Mouse (Mus musculus) frontal cortex, adult 2 months (tissue): ENCODE data around the gene Serpine2. TPM values are rescaled to one million over a fixed set of nuclear protein-coding genes. Genes with fewer than 3 reads are reported as not detected.

Source experiments
- DNase-seq, 2 experiments: peaks; one replicate each; pipeline ENCODE4 v3.0.0; 2022; ENCODE audit warnings: low spot score in 1 of 2; ENCODE audit errors: extremely low spot score in 1 of 2
- polyA plus RNA-seq: library from polyadenylated mRNA; depleted of rRNA; stranded (reverse); fragments of >200 nt; gene quantifications from 2 replicates; pipeline ENCODE4 v1.2.3, GENCODE M21; 2012

Serpine2 gene
- polyA plus RNA-seq, 1 experiment, result 207 TPM

DNA sequence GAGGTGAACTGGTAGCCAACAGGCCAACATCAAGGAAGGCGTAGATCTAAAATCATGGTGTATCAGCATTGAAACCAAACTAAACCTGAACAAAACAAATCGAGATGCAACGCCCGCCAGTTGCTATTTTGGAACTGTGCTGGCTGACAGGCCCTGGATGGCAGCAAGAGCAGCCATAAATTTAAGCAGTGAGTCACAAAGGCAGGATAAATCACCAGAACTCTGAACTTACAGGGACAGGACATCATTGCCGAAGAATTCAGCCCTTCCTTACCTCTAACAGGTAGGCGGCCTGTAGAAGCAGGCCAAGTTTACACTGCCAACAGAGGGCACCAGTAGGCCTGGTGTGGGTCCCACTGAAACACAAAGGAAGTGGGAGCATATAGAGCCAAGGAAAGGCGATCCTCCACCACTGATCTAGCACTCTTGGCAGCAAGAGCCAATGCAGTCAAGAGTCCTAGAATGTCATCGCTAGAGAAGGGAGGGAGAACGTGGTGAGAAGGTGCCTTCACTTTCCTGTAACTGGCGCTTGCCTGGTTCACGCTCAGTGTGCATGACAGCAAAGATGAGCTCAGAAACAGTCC is 41.6 kb downstream of the Serpine2 start:
- DNase-seq, result peak in 1 of 2 experiments; percentile 24

DNA sequence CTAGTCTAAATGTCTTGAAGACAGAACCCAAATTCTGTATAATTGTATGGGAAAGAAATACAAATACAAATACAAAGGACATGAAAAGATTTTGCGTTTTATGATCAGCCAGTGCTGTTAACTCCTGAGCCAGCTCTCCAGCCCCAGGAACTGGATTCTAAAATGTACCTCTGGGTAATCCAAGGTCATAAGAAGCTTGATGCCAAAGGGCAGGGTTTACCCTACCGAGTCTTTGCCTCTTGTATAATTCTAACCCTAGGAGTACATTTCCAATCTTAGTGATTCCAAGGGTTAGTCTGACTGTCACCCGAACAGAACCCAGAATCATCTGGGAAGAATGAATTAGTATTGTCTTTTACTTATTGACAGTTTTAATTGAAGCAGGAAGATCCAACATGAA is 45.5 kb downstream of the Serpine2 start:
- DNase-seq, result no peak

DNA sequence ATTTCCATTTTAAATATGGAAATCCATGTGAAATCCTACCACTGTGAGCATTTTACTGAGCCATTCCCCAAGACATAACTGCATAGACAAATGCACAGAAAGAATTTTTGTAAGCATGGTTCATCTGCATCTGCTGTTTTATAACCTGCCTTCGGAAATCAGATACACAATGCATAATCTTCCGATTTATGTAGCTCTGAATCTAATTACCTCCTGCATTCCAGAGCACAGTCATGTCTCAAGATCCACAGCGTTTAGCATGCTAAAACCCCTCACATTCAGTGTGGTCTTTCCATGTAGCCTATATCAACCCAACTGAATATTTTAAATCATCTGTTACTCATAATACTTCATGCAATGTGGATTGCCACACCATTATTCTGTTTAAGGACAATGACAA is 51.5 kb downstream of the Serpine2 start:
- no peak for DNase-seq

DNA sequence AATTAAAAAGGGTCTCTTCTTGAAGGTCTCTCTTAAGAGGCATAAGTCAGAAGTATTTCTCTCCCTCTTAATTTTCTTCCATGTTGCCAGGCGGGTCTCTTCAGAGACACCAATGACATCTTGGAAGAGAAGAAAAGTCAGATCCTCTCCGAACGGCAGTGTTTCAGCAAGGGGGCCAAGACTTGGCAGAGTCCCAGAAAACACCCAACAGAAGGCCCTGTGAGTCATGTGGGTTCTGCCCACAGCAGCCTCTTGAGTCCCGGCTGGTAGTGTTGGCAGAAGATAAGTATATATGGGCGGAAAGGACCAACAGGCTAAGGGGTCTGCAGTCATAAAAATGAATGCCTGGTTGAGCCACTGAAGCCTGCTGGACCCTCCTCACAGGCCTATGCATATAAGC is 54.1 kb downstream of the Serpine2 start:
- DNase-seq, result peak in 1 of 2 experiments; percentile 24

DNA sequence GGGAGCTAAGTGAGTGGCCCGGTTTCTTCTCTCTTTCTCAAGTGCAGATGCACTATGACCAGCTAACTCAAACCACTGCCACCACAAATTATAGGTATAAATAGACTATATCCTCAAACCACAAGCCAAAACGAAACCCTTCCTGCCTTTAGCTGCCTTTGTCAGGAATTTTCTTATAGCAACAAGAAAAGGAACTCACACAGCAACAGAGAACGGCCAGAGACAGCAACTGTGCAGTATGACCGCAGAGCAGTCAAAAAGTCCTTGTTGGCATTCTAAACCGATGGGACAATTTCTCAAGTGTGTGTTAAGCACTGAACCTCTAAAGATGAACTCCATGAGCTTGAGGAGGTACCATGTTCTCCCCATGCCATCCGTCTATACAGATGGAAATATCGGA is 57.4 kb downstream of the Serpine2 start:
- DNase-seq, result no peak

DNA sequence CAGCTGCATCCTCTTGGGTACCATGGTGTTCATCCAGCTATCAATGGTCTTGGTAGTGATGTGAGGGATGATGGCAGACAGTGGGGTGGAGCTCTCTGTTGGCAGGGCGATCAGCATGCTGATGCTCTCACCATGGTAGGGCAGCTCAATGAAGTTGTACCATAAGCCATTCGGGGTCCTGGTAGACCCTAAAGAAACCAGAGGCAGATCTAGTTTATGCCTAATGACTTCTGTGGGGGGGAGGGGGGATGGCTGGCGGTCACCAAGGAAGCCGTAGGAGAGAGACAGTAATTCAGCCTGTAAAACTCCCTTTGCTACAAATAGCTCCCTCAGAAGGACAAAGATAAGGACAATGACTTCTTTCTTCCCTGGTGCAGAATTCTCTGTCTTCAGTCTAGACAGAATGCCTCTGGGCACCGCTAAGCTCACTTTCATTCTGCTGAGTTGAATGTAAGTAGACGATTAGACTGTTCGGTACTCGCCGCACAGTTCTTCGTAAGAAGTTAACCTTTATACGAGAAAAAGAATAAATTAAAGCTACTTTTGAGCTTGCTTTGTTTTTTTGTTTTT is 58.0 kb downstream of the Serpine2 start:
- DNase-seq, result no peak

DNA sequence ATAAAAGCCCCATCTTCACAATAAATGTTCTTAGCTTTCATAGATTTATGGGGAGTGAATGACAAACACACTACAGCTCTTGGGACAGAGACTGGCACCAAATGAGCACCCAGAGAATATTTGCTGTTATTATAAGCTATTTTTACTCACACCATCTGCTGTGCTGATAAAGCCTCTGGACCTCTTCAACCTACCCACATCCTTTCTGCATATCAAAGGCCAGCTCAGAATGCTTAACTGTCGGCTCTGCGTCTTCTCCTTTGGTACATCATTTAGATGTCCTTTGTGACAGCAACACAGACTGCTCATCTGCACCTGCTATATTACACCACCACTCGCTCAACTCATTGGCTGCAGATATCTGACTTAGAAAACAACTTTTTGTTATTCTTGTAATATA is 63.9 kb downstream of the Serpine2 start:
- no peak for DNase-seq

DNA sequence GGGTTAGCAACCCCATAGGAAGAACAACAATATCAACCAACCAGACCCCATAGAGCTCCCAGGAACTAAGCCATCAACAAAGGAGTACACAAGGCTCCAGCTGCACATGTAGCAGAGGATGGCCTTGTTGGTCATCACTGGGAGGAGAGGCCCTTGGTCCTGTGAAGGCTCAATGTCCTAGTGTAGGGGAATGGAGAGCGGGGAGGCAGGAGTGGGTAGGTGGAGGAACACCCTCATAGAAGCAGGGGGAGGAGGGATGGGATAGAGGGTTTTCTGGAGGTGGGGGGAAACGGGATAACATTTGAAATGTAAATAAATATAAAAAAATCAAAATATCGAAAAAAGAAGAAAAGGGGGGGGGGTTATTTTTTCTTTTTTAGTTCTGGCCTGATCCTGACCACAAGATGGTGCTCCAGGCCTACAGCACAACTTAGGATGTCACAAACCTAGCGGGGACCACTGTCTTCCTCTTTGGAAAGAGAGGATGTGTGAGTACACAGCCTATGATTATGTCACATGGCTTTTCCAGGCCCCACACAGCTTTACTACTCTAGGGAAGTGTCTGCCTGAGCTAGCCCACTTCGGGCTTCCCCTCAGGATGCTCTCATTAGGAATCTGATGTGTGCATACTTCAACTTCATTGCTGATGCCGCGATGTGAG is 74.6 kb downstream of the Serpine2 start:
- DNase-seq, result peak in 1 of 2 experiments; percentile 57

DNA sequence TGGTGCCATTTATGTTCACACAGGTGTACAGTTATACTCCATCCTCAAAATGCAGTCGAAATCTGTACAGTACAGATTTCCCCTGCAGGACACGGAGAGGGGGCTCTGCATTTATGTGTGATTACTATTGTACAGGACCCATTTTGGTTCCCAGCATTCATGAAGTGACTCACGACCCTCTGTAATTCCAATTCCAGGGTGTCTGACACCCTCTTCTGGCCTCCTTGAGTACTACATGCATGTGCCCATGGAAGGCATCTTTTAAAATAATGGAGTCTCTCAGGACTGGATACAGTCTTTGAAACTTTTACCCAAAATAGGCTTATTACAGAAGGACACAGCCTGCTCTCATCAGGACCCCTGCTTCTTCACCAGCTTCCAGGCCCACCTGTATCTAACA is 78.5 kb downstream of the Serpine2 start:
- DNase-seq, result no peak

DNA sequence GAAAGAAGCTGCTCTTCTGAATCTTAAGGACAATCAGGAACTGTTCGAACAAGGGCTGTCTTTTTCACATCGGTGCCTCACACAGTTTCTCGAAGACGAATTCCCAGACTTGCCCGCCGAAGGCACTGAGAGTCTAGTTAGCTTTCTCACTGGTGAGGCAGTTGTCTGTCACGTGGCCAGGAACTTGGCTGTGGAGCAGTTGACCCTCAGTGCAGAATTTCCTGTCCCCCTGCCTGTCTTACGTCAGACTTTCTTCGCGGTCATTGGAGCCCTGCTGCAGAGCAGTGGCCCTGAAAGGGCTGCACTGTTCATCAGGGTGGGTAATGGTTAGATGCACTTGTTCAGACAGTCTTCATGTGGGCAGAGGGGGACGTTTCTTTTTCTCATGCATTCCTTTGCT is 83.0 kb downstream of the Serpine2 start:
- DNase-seq, result no peak

DNA sequence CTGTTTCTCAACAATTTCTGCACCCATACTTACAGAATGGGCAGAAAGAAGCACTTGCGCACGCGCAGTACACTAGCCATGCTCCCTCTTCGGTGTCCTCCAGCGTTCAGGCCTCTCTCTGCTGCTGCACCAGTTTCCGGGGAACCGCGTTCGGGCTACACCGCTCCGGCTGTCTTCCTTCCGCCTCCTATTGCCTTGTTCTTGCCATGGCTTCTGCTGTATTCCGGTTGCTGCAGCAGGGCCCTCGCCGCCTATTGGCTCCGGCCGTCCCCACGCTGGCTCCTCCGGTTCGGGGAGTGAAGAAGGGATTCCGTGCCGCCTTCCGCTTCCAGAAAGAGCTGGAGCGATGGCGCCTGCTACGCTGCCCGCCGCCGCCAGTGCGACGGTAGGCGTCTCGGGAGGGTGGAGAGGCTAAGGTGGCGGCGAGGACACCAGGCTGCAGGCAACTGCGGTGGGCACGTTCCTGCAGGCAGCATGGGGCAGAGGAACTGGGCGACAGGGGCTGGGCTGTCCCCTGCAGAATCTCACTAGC is 85.0 kb downstream of the Serpine2 start, which contains the start of the genes Mrpl44 and Wdfy1:
Gene Mrpl44 (plus strand): TSS at position 92 of the 532 bp plus-strand sequence.
Gene Wdfy1 (minus strand): TSS at position 217 of the 532 bp plus-strand sequence.
- peak; percentile 94 to 100 for DNase-seq

DNA sequence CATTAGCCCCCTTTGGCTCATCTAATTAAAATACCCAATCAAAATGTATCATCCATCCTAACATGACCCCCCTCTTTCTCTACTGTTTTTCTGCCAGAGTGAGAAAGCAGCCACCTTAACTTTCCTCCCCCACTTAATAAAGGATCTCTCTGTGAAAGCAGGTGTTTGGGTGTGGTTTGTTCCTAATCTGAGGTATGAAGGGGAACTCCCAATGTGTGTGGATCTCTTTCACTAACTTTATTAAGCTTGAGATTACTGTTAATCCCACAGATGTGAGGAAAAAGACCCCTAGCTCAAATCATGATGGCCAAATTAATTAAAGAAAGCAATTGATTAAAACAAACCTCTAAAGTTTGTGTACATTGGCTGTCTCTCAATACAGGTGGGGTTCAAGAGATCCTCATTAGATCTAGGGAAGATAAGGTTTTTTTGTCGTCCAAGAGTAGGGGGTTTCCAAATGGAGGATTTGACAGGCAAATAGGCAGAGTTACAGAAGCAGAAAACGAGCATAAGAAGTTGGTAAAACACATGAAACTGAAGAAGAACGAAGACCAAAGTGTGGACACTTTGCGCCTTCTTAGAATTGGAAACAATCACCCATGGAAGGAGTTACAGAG is 86.7 kb downstream of the Serpine2 start:
- no peak for DNase-seq

DNA sequence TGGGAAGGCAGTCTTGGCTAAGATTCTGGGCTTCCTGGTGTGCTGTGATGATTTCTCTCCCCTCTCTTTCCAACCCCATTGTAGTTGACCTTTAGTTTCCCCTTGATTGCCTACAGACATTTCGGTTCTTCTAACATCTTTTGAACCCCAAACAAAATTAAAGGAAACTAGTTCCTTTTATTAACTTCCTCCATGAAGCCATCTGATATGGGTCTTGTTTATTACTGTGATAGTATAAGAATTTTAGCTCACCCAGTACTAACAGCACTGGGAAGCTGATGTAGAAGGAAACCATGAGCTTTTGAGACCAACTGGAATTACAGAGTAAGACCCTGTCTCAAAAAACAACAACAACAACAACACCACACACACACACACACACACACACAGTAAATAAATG is 92.7 kb downstream of the Serpine2 start:
- DNase-seq, result no peak

DNA sequence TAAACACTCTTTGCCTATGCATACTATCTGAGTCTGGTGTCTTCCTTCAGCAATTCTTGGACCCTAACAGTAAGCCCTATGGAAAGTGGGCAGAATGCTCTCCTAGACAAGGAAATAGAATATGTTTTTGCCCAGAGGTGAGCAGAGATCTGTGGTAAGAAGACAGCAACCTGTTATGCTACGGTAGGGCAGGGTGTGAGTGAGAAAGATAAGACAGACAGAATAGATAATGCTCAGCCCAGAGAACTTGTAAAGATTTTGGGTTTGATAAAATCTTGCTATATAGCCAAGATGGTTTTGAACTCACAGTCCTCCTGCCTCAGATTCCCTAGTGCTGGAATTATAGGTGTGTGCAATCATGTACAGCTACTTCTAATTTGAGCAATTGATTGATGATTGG is 96.5 kb downstream of the Serpine2 start:
- DNase-seq, result no peak

DNA sequence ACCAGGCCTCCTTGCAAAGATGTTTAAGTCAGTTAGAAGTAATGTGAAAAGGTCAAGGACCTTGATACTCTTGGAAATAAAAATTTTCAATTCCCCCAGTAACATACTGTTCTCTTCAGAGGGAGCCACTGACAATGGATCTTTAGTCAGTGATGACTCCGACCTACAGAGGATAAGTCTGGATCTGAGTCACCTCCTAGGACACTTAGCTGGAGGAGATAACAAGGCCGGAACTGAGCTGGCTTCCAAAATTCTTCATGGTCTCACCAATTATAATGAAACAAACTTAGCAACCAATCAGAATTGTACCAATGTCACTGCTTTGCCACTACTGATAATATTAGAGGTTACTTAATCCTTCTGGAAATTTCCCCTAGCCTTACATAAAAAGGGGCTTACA is 96.9 kb downstream of the Serpine2 start:
- no peak for DNase-seq

DNA sequence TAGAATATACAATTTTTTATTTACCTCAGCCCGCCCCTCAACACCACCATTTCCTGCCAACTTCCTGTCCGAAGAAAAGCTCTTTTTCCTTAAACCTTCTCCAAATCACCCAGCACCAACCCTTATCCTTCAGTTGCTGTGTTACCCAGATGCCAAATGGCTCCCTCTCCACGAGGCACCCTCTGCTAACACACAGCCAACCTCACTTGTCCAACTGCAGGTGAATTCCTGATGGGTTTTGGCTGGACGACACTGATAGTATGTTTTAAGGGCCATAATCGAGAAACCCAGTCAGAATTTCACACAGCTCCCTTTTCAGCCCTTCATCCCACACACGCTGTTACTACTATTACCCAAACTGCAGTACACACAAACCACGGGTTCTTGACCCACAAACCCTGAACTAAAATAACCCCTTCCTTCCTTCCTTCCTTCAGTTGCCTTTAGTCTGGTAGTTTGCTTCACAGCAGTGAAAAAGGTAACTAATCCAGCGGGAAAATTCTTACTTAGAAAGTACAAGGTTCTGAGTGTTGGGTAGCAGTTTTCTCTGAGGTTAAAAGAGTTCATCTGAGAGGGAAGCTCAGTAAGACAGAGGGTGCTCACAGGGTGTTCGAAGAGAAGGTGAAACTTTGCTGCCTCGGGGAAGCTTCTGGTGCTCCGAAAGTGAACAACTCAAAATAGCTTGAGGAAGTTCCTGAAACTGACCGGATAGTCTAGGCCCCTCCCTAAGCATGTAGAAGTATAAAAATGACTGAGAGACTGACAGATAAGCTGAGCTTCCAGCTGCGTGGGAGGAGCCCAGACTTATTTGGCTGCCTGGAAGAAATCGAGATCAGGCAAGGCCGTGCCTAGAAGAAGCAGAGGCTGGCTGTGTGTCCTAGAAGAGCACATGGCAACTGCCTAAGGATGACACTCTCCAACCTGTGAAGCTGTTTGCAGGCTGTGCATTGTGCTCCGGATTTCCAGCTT is 98.4 kb downstream of the Serpine2 start:
- no peak for DNase-seq

DNA sequence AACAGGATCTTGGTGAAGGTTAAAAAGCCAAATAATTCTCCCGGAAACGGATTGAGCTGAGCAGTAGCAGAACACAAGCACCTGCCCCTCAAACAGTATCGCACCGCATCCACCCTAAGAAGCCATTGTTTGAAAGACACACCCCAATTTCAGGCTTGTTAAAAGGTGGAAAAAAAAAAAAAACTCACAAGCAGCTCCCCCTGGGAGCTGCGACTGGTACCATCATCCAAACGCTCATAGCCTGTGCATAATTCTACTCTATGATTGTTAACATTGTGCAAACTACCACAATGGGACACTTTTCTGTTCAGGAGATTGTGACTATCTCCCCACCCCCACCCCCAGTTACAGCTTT is 99.1 kb downstream of the Serpine2 start:
- no peak for DNase-seq

DNA sequence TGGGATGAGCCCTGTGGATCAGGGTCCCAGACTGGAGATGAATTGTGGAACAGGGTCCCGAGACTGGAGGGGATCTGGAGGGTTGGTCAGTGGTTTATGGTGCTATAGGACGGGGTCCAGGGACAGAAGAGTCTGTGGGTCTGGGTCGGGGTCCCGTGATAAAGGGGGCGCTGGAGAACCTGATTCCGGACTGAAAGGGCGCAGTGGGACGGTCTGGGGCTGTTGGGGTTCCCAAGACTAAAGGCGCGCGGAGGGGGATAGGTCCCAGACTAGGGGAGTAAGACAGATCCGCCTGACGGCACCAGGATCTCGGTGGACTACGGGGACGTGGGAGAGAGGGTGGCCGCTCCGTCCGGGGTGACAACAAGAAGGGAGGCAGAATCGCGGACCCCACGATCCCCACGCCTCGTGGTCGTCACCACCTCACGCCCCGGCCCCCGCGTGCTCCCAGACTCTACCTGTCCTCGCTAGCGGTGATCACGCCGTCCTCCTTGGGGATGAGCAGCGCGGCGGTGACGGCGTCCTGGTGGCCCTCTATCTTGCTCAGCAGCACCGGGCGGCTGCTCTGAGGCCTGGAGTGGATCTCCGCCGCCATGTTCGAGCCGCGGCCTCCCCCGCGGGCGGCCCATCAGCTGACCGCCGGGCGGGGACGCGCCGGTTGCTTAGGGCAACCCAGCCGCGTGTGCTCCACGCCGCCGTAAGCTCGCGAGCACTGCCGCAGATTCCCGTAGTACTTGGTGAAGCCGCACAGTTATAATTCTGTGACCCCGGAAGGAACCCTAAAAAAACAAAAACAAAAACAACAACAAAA is 99.7 kb downstream of the Serpine2 start:
- DNase-seq, result peak; percentile 50 to 86

DNA sequence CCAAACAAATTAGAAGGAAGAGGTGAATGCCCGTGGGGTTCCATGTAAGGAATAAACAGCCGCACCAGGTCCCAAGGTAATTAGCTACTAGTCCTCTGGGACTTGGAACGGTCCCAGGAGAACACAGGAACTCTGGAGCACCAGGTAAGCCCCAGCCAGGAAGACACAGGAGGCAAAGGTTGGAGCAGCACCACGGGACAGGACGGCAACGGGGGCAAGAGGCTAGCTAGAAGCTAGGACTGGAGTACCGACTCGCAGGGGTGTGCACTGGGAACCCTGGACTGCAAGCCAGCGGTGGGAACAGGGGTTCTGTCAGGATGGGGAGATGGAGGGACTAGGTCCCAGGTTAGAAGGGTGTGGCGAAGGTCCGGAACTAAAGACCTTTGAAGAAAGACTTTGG is 100.3 kb downstream of the Serpine2 start:
- DNase-seq, result peak in 1 of 2 experiments; percentile 9
